Mouse (Mus musculus) stomach, postnatal 0 days (tissue): ENCODE data around the gene 4632433K11Rik.

Experiments used
- CTCF ChIP-seq: IDR thresholded peaks from 2 replicates; pipeline ENCODE4 v1.5.1; 2016; ENCODE audit warnings: antibody characterized with exemption, low read depth, mild to moderate bottlenecking, moderate library complexity
- EP300 ChIP-seq: optimal IDR thresholded peaks from 2 replicates; pipeline ENCODE3; 2016; ENCODE audit warnings: antibody characterized with exemption

- TF ChIP-seq EP300 (no peak), CTCF (no peak)
Measured at GRCm38 (mm10) chr7:5037467-5037866, 3.5 kb downstream of the 4632433K11Rik start.
